Mouse (Mus musculus) heart, postnatal 10 days (tissue): Measurements from ENCODE around the gene Col4a1. TPM values are rescaled to one million over a fixed set of nuclear protein-coding genes. Genes with fewer than 3 reads are reported as not detected.

ENCODE experiments used
- DNase-seq, 2 experiments: peaks; one replicate each; pipeline ENCODE4 v3.0.0; 2021
- intact Hi-C: fragments of 180-260 bp; cut with DNase I; formaldehyde crosslinking; loops from one replicate; pipeline ENCODE4 v1.15.1; 2025
- total RNA-seq, 2 experiments: library from RNA; stranded (reverse); gene quantifications; 2 replicates each; pipeline ENCODE4 v1.2.3; 2021

Col4a1 gene
- total RNA-seq, 2 experiments from 2014 or later, result 1,260 to 1,378 TPM

DNA sequence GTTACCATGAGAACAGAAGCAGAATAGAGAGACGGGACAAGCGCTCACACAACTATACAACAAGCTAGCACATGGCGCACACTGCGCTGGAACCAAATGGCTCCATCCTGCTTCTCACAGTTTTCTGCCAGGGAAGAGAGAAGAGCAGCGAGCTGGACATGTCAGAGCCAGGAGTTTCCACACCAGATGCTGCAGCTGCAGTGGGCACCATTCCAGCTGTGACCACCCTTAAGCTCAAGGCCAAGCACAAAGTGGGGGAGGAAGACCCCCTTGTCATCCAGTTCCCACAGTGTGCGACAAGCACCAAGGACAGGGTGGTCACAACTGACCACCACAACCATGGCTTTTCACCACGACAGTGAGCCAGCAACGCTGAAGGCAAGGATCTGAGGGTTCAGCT is 62.5 kb downstream of the Col4a1 start:
- peak; percentile 38 to 51 for DNase-seq
- intact Hi-C loops, result no loop called here

DNA sequence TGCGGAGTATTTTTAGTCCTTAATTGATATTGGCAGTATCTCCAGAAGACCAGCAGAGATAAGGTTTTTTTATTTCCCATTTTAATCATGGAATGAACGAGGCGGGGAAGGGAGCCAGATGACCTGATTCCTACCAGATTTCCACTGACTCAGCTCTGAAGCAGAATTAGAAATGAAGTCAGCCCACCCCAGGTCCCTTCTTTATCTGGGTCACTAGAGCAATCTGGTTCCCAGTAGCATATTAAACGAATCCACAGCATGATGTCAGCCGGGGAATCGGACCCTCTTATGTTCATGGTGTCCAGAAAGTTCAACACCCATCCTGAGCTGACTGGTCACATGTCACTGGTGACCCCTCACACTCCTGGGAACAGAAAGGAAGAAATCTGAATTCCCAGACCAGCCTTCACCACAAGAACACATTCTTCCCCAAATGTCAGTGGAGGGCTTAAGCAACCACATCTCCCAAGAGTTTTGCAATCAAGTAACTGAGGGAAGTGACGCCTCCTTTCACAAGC is 63.0 kb downstream of the Col4a1 start:
- intact Hi-C loops, result no loop called here

DNA sequence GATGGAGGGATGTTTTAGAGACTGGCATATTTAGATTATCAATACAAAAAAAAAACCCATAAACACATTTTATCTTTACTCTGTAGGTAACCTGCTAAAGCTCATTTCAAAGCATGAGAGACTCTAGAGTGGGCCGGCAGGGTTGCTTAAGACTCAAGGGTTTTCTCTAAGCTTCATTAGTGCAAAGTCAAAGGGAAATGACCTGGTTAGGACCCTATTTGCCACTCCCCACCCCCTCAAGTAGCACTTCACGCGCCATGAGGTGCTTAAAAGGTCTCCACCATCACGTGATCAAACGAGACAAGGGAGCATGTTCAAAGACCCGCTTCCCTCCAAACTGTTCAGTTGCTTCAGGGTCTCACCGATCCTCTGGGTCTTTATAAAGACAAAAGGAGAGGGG is 63.9 kb downstream of the Col4a1 start:
- DNase-seq, result no peak
- intact Hi-C loops, result no loop called here

More for the DNA sequence above, 63.0 kb downstream of the Col4a1 start:
- DNase-seq, result peak; percentile 64 to 79

DNA sequence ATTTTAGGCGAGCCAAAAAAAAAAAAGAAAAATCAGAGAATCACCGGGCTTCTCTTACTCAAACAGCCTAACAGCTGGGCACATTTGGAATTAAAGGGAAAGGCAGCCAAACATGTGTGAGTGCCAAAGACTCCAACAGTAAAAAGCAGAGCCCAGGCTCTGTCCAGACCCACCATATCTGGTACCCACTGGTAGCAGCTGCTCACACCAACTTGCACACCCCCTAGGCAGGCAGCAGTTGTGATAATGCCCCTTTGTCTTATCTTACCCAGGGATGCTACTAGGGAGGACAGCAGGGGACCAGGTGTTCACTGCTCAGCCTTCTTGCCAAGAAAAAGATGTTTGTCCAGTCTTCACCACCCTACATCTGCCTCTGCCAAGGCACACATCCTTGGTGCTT is 71.1 kb downstream of the Col4a1 start:
- DNase-seq, result no peak
- intact Hi-C loops, result no loop called here

DNA sequence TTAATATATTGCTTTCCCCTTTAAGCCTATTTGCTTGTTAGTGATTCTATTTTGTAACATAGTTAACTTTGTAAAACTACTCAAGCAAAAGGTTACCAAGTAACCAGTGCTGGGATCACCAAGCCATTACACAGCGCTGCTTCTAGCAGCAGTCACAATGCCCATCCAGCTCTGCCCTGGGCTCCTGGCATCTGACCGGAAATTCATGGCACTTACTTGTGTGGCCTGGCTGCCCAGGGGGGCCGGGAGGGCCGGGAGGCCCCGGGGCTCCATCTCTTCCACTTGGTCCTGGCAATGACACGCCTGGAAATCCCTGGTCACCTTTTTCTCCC is 77.8 kb downstream of the Col4a1 start:
- intact Hi-C loops, result no loop called here
- no peak for DNase-seq

DNA sequence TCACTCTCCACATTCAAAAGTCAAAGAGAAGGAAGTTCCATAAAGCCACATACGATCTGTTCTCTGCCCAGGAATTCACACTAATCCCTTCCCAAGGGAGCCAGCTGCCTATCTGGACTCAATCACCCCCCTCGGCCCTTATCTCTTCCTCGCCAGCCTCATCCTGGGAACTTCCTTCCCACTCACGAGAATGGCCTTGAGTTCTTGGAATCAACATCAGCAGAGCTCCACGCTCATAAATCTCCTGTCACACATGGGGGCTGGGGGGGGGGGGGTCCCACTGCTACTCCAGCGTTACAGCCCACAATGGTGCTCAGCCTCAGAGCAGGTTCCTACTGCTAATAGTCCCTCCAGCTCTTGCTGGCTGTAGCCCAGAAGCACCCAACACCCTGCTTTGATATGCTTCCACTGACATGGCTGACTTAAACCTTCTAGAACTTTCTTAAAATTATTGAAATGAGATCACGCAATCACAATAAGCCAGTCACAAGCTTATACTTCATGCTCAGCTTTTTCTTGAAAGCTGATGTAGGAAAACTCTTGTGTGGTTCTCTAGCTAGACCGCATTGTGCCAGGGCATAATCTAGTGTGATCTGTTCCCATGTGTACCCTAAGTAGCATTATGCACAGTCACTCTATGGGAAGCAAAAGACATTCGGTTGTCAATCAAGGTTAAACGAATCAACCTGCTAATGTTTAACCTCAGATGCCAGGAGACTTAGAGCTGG is 78.3 kb downstream of the Col4a1 start:
- intact Hi-C loops, result no loop called here
- DNase-seq, result no peak

DNA sequence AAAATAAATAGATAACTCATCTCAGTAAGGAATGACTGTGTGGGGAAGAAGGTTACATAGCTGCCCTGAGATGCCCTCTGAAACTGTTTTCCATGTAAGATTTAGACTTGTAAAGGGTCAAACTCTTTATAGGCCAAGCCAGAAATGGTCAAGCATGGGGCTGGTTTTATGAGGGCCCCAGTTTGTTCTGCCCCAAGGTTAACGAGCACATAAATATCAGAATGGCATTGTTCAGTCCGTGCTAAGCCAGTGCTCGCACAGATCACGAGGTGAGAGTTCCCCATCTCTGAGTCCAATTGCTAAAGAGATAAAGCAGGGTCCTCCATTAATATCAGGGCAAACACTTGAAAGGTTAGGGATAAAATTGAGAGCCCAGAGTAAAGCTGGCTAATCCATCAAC is 79.6 kb downstream of the Col4a1 start:
- no peak for DNase-seq
- intact Hi-C loops, result no loop called here

DNA sequence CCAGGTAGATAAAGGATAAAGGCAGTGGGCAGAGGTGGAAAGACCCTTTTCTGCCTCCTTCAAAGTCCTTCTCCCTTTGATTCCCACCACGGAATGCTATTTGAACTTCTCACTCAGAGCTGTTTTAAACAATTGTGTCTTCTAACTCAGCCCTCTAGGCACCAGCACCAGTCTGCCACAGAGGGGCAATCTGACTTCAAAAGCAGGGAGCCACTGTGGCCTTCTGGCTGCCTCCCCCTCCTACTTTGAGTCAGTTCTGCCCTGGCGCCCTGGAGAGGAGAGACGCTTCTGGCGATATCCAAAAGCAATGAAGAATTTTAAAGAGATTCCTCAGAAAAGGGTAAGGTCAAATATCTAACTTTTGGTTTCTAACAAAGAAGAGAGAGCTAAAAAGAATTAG is 82.3 kb downstream of the Col4a1 start:
- no peak for DNase-seq
- intact Hi-C loops, result no loop called here

DNA sequence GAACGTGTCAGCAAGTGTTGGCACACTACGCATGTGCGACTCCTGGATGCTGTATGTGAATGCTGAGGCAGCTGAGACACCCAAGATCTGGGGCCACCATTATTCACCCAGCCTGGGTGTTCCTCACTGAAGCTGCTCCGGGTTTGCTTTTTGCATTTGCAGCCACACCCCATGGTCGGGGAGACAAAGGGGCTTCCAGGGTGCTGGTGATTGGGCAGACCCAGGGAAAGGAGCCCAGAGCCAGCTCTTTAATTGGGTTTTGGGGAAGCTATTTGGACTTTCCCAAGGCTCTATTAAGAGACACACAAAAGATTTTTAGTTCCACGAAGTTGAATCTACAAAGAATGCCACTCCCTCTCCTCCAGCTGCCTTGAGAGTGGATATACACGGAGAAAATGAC is 85.2 kb downstream of the Col4a1 start:
- intact Hi-C loops, result no loop called here
- no peak for DNase-seq

DNA sequence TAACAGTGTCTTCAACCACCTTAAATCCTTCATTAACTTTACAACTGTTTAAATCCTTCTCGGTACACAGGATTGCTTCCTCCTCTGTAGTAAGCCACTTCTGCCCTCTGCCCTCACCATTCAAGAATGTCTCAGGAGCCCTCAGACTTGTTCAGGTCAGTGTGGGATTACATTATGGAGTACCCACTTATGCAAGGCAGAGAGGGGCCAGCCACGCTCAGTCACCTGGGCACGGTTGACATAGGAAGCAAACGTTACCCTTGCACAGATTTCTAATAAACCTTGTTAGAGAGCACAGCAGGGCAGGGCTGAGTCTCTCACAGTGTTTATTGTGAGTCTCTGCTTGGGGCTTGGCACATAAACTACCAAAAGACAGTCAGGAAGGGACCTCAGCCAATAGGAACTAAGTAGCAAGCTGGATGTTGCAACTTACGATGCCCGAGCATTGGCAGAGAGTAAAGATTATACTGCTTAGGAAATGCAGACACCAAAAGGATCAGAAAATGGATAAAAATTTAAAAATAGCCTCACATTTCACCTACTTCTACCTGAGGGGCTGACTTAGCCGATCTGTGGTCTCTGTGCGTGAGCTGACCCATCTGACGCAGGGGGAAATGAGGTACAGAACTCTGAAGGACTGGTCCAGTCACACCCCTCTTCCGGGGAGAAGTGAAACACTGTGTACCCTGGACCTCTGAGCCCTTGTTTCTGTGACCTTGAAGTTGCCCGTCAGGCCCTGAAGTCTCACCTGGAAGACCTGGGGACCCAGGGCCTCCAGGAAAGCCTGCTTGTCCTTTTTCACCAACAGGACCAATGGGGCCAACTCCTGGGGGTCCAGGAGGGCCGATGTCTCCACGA is 86.8 kb downstream of the Col4a1 start:
- intact Hi-C loops, result no loop called here
- DNase-seq, result no peak

DNA sequence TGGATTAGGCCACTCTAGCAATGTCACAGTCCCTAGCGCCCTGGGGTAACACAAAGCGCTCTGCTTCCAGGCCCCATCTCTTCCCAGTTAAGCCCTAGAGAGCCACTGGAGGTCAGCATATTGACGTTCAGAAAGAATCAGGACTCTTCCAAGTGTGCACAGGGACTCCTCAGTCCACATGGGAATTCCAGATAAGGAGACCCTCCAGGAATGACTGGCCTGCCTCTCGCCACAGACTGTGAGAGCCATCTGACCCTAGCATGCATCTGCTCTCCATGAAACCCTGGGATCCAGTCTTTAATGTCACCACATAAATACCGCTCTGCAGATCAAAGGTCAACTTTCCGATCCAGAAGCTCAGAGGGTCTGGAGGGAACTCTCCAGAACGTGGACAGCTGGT is 88.4 kb downstream of the Col4a1 start:
- intact Hi-C loops, result no loop called here
- DNase-seq, result no peak

DNA sequence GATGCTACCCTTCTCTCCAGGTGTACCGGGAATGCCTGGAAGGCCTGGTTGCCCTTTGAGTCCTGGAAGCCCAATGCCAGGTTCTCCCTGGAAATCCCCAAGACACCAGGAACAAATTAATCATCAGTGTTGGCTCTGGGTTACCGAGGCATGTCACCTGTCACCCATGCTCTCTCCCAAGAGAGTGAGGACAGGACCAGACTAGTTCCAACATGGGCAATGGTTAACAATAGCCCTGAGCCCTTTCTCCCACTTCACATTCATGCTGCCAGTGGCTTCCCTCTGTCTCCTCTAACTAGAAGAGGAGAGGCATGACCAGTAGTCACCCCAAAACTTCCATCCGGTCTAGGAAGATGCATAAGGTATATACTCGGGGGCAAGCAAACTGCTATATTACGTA is 91.3 kb downstream of the Col4a1 start:
- DNase-seq, result no peak
- intact Hi-C loops, result no loop called here

DNA sequence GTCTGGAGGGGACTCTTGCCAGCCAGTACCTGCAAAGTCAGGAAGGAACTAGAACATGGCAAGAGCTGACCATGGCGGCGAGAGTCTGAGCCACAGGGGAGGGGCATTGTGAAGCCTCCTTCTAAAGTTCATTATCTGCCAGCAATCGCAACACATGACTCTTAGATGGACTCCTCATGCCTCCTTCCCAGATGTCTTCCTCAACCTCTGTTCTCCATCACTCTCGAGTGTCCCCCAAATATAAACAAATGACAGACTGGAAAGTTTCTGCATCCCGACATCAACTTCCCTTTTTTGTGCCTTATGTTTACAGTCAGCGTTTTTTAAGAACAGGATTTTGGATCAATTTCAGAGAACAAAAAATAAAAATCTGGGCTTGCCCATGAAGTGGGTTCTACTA is 93.3 kb downstream of the Col4a1 start:
- intact Hi-C loops, result no loop called here
- DNase-seq, result no peak

DNA sequence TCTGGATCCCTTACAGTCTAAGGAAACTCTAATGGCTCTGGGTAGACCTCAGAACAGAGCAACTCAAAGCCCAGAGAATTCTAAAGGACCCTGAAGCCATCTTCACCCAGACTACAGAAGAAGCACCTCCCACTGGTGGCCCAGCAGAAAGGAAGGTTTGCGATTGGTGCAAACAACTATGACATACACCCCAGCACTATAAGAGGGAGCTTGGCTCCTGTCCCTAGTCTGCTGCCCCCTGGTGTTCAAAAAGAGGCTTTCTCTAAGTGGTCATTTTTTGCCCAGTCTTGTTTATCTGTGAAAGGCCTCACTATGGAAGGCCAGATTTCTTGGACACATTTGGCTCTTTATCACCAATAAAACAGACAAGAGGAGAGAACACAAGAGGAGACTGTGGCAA is 97.4 kb downstream of the Col4a1 start:
- peak; percentile 64 to 75 for DNase-seq
- intact Hi-C loops, result loop anchor here (1.0 kb wide), 1 partner anchor 776 kb away; no protein-coding TSS in a partner anchor

DNA sequence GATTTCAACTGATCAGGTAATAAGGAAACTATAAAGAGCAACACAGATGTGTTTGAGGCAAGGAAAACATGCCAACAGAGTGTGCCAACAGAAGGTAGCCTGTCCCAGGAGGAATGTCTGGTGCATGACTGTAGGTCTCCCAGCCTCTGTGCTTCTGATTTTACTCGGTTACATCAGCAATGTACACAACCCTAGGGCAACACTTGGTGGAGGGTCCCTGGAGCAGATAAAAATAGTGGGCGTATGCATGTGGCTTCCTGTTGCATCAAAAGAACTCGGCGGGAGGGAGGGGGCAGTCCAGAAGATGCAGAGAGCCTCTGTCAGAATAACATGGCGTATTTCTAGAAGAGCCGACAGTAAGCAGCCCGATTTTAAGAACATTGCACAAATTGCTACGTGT is 106.1 kb downstream of the Col4a1 start:
- no peak for DNase-seq
- intact Hi-C loops, result no loop called here

DNA sequence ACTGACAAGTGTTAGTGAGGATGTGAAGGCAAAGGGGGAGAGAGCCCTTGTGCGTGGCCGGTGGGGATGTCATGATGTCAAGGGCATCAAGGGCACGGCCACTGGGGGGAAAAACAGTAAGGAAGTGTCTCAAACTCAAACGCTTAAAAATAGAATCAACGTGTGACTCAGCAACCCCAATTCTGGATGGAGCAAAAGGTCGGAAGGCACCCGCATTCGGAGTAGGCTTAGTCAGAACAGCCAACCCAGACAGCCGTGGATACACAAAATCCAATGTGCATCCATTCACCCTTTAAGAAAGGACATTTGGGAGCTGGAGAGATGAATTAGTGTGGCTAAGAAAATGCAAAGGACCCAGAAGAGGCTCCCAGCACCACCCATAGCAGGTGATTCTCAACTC is 107.1 kb downstream of the Col4a1 start:
- intact Hi-C loops, result no loop called here
- DNase-seq, result no peak

DNA sequence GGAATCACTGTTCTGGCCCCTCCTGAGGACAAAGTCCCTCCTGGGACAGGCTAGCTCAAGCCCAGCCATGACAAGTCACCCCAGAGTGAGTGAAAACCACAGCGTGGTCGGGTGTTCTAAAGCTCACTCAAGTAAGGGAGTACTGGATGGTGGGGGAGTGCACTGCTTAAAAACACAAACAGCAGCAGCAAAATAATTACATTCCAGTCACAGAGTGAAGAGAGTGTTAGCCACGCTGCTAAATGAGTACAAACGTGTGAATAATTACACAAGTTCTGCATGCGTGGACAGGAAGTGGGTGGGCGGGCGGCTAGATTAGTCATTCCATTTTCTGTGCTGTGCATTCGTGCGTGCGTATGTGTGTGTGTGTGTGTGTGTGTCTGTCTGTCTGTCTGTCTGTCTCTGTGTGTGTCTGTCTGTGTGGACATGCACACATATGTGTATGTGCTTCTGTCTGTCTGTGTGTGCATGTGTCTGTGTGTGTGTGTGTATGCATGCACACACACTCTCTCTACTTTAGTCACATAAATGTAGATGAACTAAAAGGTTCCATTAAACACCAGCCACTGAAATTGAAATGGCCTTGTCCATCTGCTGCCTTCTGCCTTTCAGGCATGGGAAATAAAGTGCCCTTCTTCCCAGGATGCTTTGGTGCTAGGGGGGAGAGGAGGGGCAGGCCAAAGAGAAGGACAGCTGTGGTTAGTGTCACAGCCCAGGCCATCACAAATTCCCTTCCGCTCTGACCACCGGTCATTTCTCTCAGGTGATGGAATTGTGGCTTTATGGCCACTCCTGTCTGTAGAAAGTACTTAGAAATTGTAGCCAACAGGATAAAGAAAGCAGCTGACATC is 109.1 kb downstream of the Col4a1 start:
- intact Hi-C loops, result no loop called here
- DNase-seq, result no peak

DNA sequence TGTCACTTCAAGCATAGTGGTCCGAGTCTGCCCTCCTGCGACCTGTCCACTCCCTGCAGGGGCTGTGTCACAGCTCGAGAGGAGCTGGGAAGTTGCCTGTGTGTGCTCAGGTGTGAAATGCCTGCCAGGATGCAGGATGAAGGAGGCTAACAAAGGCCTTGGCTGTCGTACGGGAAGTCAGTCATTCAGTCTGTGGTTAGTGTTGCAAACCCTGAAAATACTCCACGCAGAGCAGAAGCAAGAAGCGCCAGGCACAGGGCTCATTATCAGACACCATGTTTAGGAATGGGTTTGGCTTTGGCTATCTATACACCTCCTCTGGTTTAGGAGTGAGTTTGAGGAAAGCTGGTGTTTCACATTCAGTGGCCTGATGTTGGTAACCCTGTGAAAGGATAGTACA is 114.0 kb downstream of the Col4a1 start:
- no peak for DNase-seq
- intact Hi-C loops, result no loop called here

DNA sequence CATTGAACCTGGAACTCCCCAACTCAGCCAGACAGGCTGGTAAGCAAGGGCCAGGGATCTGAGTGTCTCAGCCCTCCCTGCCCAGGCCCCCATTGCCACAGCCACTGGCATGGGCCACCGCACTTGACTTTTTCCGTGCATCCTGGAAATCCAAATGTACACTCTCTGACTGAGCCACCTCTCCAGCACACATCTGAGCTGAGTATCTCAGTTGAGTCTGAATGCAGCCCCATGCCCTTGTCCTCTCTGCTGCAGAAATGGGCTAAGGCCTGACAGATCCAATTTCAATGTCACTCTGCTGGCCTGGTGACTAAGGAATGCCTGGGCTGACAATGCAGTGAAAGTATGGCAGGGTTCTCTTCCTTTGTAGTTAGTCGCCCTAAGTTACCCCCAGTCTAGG is 114.6 kb downstream of the Col4a1 start:
- intact Hi-C loops, result no loop called here

DNA sequence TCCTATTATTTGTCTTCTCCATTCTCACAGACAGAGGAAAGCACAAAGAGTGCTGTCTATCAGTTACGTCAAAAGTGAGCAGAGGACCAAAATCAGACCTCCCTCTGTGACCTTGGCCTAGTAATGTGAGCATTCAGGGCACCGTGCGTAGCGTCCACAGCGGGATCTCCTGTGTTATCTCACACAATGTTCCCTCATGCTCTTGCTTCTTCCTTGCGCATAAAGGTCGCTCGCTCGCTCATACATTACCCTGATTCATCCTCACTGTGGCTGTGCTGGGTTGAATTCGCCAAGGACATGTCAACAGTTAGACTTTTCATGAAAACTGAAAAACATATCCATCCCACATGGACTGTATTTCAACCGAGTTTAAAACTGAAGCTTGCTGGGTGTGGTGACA is 115.4 kb downstream of the Col4a1 start:
- DNase-seq, result no peak
- intact Hi-C loops, result no loop called here

More for the DNA sequence above, 114.6 kb downstream of the Col4a1 start:
- no peak for DNase-seq

DNA sequence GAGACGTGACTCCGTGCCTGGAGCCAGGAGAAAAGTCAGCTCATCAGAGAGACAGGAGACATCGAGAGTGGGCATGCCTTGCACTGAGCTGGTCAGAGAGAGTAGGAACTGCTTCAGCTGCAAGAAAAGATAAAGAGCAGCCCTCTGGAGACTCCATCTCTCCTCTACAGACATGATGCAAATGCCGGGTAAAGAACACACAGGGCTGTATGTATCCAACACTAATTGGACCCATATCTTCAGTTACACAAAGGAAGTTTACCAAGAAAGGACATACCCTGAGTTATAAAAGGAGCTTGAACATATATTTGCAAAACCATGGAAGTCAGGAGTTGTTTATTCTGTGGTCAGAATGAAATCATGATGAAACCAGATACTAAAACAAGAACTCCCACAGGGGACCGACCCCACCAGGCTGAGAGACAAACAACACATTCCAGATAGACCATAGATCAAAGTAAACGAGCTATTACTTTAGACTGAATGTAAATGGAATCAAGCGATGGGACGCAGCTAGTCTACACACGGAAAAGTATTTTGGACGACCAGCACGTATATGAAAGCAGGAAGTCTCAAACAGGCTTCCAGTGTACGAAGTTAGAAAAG is 119.8 kb downstream of the Col4a1 start:
- intact Hi-C loops, result no loop called here
- no peak for DNase-seq
